Mouse (Mus musculus) ES-Bruce4 (cell line): ENCODE results near the gene Ccdc185. TPM values are rescaled to one million over a fixed set of nuclear protein-coding genes. Genes with fewer than 3 reads are reported as not detected.

Experiments used
- H3K27ac ChIP-seq: 2 replicates; pipeline ENCODE4 v1.5.1; 2012; ENCODE audit warnings: low read length, inconsistent platforms; ENCODE audit not compliant: insufficient read depth
- H3K27me3 ChIP-seq: 2 replicates; pipeline ENCODE4 v1.6.1; 2012; ENCODE audit warnings: mild to moderate bottlenecking, low read length, inconsistent platforms; ENCODE audit not compliant: control insufficient read depth, poor library complexity, insufficient read depth, severe bottlenecking
- H3K36me3 ChIP-seq: 2 replicates; pipeline ENCODE4 v1.6.1; 2012; ENCODE audit warnings: inconsistent platforms, mild to moderate bottlenecking, low read length, moderate library complexity; ENCODE audit not compliant: control insufficient read depth, poor library complexity, insufficient read depth, severe bottlenecking
- H3K4me1 ChIP-seq: one replicate; pipeline ENCODE4 v1.8.1; 2011; ENCODE audit warnings: low read length; ENCODE audit not compliant: control insufficient read depth, insufficient read depth
- H3K4me3 ChIP-seq: 2 replicates; pipeline ENCODE4 v1.5.1; 2011; ENCODE audit warnings: low read depth, mild to moderate bottlenecking, low read length
- H3K9ac ChIP-seq: 2 replicates; pipeline ENCODE4 v1.6.1; 2012; ENCODE audit warnings: low read depth, mild to moderate bottlenecking, inconsistent platforms; ENCODE audit not compliant: poor library complexity, severe bottlenecking
- H3K9me3 ChIP-seq: replicated peaks from 2 replicates; pipeline ENCODE4 v1.6.1; 2012; ENCODE audit warnings: mild to moderate bottlenecking, low read length, inconsistent platforms; ENCODE audit not compliant: control insufficient read depth, poor library complexity, insufficient read depth, severe bottlenecking
- CTCF ChIP-seq: IDR thresholded peaks from one replicate; pipeline ENCODE4 v1.8.1; 2011; ENCODE audit warnings: low read depth, low read length
- EP300 ChIP-seq: IDR thresholded peaks from 2 replicates; pipeline ENCODE4 v1.6.1; 2011; ENCODE audit warnings: low read depth, low read length; ENCODE audit not compliant: insufficient read depth
- POLR2A ChIP-seq: IDR thresholded peaks from one replicate; pipeline ENCODE4 v1.8.1; 2011; ENCODE audit warnings: low read length; ENCODE audit not compliant: insufficient read depth
- polyA plus RNA-seq: library from polyadenylated mRNA; stranded (reverse); fragments of >200 nt; gene quantifications from 2 replicates; pipeline ENCODE4 v1.2.4, GENCODE M21; 2011; ENCODE audit warnings: low read depth; ENCODE audit not compliant: missing spikeins, insufficient read depth, insufficient read length

The Ccdc185 gene
- polyA plus RNA-seq, 1 experiment = not detected

DNA sequence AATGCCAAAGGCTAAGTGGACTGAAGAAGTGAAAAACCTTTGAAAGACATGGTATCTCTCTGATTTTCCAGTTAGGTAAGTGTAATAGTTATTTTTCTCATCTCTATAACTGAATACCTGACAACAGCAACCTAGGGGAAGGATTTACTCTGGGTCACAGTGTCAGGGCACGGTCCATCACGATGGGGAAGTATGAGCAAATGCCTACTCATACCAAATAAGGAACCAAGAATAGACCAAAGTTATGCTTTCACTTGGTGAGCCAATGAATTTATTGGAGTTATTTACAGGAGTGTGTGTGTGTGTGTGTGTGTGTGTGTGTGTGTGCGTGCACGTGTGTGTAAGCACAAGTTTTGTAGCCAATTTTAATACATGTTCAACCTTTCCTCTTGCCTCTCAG lies 41.5 kb downstream of the Ccdc185 start:
- Histone ChIP-seq H3K9ac (no peak overlapping the region), H3K4me1 (no peaks in the 10 kb centered on the region), H3K9me3 (peaks cover 3% of the 10 kb centered on the region; the same call in 1 of the 2 replicates), H3K27me3 (no peaks in the 10 kb centered on the region), H3K27ac (no peak overlapping the region), H3K4me3 (no peak overlapping the region), H3K36me3 (no peaks in the 10 kb centered on the region)
- TF ChIP-seq CTCF (no peak), POLR2A (no peak), EP300 (no peak)

DNA sequence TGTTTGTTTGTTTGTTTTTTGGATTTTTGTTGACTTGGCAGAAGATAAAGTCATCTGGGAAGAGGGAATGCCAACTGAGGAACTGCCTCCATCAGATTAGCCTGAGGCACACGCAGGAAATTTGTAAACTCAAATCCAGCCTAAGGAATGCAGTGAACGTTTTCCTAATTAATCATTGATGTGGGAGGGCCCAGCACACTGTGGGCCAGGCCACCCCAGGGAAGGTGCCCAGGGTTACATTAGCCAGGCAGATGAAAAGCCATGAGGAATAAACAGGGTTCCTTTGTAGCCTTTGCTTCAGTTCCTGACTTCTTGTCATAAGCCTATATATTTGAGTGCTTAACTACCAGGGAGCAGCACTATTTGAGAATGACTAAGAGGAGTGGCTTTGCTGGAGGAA lies 44.1 kb downstream of the Ccdc185 start:
- TF ChIP-seq POLR2A = no peak
- no peak for TF ChIP-seq EP300
- no peak for TF ChIP-seq CTCF
- Histone ChIP-seq H3K9me3 (peaks cover 3% of the 10 kb centered on the region; the same call in 1 of the 2 replicates), H3K27ac (no peak overlapping the region), H3K4me1 (no peaks in the 10 kb centered on the region), H3K36me3 (no peaks in the 10 kb centered on the region), H3K4me3 (no peak overlapping the region), H3K9ac (no peak overlapping the region), H3K27me3 (no peaks in the 10 kb centered on the region)

DNA sequence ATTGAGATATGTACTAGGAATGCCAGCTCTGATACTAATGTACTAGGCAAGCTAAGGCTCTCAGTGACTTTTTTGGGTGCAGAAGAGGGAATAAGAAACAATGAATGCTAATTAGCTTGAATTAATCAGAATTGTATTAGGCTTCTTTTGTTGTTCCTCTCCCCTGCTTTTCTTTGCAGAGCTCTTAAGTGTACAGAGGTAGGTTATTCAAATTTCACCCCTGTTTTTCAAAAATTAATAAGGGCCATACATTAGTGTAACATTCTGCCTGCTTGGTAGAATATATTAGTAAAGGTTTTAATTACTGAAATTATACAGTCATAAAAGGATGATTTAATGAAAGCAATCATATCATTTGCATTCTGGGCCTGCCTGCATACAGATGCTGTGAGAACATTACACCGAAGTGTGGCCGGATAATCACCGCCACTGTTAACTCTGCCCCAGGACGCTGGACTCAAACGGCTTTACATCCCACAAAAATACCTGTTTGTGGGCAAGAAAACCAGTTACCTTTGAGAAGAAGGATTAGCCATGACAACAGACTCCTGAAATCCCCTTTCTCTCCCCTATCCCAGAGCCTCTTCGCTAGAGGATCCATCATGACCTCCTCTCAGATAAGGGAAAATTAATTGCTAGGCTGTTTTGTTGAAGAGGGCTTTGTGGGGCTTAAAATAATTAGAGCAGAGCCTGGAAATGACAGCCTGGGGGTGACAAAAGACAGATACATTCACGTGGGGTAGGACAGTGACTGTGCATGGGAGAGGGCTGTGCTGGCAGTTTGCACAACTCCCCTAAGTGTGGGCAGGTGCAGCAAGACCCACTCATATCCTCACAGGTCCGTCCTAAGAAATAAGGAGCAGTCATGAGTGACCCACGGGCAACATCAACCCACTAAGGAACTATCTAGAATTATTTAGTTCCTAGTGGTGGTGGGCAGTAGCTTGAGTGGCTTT lies 49.3 kb downstream of the Ccdc185 start:
- Histone ChIP-seq H3K9ac (no peak overlapping the region), H3K27ac (no peak overlapping the region), H3K9me3 (no peaks in the 10 kb centered on the region), H3K36me3 (no peaks in the 10 kb centered on the region), H3K4me3 (no peak overlapping the region), H3K27me3 (no peaks in the 10 kb centered on the region), H3K4me1 (no peaks in the 10 kb centered on the region)
- TF ChIP-seq CTCF (no peak), EP300 (no peak), POLR2A (no peak)

Other genes with a start within 250 kb of the Ccdc185 start
- gene Capn2, start 231.6 kb downstream of the Ccdc185 start, polyA plus RNA-seq = 60.5 and 61.1 TPM in 2 replicates
- 0.24 TPM in 1 of 2 replicates, not detected in the other for gene Capn8, start 184.2 kb downstream of the Ccdc185 start, polyA plus RNA-seq
- 23.6 and 24.6 TPM in 2 replicates for gene Susd4, start 14.7 kb upstream of the Ccdc185 start, polyA plus RNA-seq
- 1.5 and 1.9 TPM in 2 replicates for gene Tlr5, start 205.6 kb upstream of the Ccdc185 start, polyA plus RNA-seq